Mouse (Mus musculus) brain, embryonic 18.5 days (tissue): ENCODE results near the gene Spag7.

ENCODE experiments used
- DNase-seq: peaks from one replicate; pipeline ENCODE4 v3.0.0-alpha.2; 2012; ENCODE audit warnings: low read depth, low spot score

Spag7 gene

DNA sequence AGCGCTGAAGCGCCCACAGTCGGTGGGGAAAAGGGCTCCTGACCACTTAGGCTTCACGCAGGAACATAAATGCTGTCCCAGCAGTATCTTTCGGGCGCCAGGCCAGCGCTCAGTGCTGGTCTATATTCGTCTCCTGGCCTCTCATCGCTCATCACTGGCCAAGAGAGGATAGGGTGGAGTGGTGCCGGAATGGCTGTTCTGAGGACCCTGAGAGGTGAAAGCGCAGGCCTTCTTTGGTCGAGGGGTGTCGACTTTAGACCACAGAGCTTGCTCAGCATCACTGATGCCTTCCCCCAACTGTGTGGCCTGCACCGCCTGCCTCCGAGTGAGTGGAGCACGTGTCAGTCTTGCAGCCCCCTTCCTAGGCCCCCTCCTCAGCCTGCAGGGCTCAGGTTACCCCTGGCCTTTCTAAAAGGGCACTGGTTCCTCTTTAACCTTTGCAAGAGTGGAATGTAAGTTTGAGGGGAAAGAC is 12.7 kb downstream of the Spag7 start:
- DNase-seq: no peak

DNA sequence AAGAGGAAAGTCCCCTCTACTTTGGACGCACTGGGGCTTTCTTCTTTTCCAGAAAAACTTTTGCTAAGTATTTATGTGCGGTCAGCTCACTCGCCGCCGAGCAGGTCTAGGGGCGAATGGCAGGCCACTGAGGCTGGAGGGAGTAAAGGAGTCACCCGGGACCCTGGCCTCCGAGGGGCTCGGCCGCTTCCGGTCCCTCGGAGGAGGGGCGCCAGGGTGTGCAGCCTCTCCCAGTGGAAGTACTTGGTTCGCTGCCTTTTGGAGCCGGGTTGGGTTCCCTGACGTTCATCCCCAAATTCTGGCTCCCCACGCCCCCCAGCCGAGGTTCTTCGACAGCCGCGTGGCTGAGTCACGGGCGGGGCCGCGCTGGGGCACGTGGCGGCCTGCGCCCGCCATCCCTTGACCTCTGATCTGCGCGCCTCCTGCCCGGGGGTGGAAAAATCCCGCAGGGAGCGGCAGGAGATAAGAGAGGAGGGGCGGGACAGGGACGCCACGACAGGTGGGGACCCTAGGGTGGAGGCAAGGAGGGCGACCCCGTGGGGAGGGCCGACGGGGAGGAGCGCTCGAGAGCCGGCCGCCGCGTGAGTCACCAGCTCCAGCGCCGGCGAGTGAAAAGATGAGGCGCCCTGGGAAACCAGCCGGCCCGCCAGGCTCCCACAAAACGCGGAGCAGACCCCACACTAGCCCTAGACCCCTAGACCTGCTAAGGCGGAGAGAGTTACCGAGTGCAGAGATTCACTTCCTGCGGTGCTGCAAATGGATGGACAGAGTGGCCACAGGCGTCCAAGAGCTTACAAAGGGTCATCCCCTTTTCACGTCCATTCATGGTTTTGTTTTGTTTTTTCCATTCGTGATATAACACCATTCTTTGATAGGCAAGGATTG is 13.4 kb downstream of the Spag7 start:
- DNase-seq: no peak

DNA sequence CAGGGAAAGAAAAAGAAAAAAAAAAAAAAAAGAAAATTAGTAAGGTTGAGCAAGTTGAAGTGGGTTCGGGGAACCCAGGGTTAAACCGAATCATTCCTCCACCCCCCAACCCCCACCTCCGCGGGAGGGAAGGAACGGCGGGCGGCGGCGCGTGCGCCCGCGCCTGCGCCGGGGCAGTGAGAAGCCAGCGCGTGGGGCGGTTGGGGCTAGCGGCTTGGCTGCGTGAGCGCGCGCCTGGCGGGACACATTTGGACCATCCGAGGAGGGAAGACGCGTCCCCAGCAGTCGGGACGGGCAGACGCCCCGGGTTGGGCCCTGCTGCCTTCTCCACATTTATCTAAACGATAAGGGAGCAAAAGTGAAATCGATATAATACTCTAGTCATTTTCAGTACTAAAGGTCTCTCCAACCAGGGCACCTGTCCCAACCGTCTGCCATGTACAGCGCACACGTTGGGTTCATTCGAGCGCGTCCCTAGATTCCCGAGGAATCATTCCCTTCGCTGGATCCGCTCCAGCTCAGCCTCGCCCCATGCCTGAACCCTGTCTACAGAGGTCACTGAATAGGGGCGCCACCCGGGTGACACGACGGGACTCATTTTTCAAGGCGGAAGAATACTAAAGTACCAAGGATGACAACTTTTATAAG is 14.2 kb downstream of the Spag7 start:
- peak; percentile 67 for DNase-seq

DNA sequence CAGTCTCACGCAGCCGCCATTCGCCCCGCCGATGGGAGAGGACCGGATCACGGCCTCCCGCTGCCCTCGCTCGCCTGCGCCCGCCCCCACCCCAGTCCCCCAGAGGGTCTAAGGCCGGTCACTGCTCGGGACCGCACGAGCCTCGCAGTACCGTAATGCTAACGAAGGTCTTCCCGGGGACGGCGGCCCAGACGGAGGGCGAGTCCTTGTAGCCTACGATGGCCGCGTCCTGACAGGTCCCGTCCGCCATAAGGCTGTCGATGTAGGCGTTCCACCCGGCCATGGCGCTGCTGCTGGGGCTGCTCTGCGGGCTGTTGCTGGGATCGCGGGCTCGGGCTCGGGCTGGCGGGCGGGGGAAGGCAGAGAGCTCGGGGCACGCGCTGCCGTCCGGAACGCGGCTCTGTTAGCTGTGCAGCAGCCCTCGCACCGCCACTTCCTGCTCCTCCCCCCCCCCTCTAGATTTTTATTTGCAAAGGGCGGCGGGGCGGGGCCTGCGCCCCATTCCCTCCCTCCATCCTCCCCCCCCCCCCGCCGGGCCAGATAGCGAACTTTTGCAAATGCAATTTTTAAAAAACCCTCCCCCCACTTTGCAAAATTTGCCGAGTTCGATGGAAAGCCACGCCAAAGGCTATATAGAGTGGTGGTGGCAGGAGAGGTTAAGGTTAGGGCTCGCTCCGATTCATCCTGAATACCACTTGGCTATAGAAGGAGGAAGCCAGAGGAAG is 14.9 kb downstream of the Spag7 start, which contains the start of gene Pfn1:
Gene Pfn1 (minus strand): TSS at position 447 of the 725 bp plus-strand sequence.
- peak; percentile 72 for DNase-seq

DNA sequence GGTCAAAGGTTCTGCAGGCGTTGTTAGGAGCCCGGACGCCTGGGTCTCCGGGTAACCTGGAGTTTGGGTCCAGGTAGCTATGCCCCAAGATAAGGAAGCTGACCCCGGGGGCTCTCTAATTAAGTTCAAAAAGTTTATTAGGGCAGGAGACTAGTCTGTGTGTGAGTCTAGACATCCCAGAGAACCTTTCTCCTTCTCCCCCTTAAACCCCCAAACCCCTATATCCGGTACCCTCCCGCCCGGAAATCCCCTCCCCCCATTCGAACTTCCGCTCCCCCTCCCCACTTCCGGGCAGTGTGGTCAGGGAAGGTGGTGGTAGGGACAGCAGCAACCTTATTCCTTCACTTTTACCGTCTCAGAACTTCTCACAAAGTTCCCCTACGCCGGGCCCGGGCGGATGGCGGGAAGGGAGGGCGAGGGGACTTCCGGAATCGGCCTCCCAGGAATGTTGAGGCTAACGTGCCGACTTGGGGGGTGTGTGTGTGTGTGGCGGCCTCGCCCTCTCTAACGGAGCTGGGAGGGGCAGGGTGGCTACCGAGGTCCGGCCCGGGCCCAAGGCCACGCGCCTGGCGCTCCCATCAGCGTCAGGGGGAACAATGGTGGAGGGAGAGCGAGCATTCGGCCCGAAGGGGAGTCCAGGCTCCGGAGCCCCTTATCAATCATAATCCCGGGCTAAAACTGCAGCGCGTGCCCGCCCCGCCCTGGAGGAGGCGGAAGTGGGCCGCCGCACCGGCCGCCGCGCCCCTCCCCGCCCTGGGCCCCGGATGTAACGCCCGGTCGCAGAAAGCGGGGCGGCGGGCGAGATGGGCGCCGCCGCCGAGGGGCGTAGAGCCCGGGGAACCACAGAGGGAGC is 15.6 kb downstream of the Spag7 start:
- no peak for DNase-seq

DNA sequence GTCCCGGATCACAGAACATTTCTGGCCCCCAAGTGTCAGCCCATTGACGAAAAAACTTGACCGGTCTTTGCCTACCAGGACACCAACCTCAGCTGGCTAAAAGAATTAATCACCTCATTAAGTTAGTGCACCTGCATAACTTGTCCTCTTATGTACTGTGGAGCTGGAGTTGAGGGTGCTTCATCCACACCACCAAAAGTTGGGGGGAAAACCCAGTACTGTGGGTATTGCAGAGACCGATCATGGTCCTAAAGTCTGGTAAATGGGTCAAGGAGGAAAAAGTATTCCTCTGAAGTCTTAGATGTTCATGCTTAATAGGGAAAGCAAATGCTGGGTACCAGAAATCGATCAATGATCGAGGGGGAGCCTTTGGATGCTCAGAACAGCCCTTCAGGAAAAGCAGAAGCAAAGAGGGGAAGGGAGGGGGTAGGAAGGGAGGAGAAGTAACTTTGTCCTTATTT is 16.3 kb downstream of the Spag7 start:
- no peak for DNase-seq

DNA sequence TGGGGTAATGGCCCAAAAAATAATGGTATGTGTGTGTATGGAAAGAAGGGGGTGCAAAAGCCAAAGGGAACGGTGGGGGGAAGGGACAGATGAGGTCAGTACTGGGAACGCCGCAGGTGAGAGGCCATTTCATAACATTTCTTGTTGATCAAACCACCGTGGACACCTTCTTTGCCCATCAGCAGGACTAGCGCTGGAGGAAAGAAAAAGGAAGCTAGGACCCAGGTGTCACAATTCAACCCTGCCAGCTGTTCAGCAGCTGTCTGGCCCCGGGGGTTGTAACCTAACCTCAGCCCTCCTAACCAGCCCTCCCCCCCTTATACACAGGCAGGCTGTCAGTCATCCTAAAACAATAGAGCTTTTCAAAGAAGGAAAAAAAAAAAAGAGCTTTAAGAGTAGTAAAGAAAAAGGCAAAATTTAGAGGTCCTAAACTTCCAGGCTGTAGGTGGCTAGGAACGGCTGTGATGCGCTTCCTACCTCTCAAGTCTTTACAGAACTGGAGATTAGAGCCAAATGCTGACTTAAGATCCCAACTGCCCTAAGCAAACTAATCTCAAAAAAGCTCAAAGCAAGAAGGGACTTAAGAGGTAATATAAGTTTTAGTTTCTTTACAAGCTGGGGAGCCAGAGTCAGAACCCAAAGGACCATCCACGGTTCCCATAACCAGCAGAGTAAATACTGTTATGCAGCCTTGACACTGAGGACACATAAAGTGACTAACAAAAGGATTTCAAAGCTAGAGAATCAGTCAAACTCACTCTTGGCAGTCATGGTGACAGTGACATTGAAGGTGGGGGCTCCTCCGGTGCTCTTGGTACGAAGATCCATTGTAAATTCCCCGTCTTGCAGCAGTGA is 17.0 kb downstream of the Spag7 start:
- DNase-seq: no peak

DNA sequence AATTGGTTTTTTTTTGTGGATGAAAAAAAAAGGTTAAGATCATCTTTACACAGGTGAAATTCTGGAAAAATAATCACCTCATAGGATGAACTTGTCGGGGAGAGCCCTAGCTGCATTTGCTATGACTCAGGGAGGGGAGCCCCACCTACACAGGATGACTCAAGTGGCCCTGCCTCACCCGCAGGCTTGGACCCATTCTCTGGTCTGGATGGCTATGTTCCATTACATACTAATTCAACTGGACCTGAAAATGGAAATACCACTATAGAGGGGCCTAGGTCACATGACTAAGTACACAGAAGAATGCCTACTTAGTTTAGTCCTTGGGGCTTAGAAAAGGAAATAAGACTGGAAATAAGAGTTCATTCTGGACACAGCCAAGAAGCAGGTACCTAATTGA is 17.8 kb downstream of the Spag7 start:
- DNase-seq: no peak

DNA sequence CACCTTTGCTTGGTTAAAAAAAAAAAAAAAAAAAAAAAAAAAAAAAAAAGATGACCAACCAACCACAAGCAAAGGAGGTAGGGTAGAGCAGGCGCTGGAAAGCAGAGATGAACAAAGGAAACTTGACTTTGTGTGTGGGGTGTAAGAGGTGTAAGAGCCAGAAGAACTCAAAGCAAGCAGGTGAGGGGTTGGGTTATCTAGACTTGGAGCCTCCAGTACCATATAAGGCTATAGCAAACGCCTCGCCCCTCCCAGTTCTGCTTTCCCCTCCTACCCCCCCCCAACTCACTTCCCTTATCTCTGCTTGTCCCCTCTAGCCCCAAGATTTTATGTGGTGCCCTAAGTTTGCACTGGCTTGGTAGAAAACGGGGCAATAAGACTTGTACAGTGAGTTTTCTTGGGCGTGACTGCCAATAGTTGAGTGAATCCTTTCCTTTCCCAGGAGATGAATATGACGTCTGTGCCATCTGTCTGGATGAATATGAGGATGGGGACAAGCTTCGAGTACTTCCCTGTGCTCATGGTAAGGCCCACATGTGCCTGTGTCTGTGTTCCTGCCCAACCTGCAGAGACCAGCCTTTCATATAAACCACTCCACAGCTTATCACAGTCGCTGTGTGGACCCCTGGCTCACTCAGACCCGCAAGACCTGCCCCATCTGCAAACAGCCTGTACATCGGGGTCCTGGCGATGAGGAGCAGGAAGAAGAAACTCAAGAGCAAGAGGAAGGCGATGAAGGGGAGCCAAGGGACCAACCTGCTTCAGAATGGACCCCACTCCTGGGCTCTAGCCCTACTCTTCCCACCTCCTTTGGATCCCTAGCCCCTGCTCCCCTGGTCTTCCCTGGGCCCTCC is 18.7 kb downstream of the Spag7 start:
- no peak for DNase-seq

DNA sequence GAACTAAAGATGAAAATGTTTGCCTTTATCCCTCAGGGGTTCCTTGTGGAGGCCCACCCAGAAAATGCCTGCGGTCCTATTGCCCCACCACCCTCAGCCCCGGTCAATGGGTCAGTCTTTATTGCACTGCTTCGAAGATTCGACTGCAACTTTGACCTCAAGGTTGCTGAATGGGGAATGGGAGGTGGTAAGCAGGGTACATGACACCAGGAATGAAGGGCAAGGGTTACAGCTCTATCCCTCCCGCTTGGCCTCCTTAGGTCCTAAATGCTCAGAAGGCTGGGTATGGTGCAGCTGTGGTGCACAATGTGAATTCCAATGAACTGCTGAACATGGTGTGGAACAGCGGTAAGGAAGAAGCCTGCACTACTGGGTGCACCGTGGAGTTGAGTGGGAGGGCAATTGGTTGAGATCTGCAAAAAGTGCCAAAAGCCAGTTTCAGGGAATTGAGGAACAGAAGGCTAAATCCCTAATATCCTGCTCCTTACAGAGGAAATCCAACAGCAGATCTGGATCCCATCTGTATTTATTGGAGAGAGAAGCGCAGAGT is 20.0 kb downstream of the Spag7 start:
- DNase-seq: no peak

DNA sequence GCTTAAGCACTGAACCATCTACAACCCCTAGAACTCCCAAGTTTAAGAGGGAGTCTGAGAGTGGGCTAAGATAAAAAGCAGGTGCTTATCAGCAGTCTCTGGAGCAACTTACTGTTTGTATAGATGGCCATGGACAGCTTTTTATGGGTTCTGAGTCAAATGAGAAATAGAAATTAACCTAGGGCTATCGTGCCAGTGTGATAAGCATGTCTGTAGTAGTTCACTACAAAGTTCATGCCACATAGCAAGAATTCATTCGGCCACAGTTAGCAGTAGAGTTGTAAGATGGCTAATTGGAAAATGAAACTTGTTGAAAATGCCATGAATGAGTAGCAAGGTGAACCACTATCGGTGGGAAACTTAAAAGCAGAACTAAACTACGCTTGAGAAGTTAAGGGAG is 20.7 kb downstream of the Spag7 start:
- DNase-seq: no peak

DNA sequence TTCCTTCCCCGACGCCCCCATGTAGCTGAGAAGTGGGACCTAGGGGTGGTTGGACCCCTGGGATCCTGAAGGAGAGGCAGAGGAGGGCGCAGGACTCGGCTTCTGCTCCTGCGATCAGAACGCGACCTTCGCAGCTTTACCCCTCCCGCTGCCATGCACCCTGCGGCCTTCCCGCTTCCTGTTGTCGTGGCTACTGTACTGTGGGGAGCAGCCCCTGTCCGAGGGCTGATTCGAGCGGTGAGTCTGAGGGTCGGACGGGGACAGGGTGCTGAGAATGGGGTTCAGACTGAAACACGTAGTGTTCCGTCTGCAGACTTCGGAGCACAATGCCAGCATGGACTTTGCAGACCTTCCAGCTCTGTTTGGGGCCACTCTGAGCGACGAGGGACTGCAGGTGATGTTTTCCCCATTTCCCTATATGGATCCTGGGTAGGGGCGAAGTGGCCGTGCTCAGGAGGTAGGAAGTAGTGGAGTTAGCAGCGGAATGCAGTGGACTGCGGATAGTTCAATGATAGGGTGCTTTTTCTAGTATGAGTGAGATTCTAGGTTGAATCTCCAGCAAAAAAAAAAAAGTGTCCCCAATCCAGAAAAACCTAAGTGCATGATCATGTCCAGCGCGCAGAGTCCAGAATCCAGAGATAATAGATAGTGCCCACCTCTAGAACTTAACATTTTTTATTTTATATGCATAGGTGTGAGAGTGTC is 21.3 kb downstream of the Spag7 start:
- no peak for DNase-seq

DNA sequence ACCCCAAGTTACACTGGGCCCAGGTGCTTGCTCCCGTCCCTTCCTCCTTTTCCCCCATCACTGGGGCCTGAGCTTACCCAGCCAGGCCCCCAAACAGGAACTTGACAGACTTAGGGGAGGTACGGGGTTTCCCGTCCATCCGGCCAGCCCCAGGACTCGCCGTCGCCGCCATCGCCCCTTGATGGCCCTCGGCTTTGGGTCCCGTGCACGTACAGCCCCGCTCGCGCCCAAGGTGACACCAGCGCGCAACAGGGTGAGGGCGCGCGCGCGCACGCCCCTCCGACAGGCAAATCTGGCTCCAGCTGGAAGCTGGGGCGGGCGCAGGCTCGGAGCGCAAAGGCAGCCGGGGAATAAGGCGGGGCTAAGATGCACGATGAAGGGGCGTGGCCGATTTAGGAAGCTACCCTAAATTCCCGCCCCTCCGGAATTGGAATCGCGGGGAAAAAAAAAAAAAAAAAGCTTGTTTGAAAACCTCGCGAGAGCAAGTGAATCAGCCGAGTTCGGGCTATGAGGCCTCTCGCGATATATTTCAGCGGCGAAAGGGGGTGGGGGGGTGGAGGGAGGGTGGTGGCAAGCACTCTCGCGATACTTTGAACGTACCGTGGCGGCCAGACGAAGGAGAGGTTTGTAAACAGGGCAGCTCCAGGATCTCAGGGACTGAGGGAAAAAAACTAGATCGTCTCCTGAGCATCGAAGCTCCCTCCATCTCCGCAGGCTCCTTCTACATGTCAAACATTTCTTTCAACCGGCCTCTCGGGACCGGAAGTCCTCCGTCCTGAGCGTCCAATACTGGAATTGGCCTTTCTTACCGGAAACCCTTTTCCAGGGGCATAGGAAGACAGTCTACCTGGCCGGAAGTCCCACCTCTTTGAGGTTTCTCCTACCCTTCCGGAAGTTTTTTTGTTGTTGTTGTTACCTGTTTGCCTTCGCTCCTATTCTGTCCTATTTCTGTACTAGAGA is 22.2 kb downstream of the Spag7 start, which contains the start of the genes Rnf167 and Slc25a11:
Gene Rnf167 (plus strand): TSS at position 545 of the 960 bp plus-strand sequence.
Gene Slc25a11 (minus strand): TSS at position 789 of the 960 bp plus-strand sequence.
- DNase-seq: peak; percentile 99

DNA sequence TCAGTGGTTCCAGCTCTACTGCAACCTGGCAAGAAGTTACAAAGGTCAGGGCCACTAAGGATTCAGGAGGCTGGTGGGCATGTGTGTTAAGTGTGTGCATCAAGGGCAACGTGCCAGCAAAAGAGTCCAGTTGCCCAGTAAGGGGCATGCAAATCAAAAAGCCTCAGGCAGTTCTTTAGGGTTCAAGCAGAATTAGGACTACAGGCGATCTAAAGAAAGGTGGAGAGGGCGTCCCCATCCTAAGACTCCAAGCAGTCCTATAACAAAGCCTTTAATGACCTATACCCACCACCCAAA is 23.0 kb downstream of the Spag7 start:
- no peak for DNase-seq

DNA sequence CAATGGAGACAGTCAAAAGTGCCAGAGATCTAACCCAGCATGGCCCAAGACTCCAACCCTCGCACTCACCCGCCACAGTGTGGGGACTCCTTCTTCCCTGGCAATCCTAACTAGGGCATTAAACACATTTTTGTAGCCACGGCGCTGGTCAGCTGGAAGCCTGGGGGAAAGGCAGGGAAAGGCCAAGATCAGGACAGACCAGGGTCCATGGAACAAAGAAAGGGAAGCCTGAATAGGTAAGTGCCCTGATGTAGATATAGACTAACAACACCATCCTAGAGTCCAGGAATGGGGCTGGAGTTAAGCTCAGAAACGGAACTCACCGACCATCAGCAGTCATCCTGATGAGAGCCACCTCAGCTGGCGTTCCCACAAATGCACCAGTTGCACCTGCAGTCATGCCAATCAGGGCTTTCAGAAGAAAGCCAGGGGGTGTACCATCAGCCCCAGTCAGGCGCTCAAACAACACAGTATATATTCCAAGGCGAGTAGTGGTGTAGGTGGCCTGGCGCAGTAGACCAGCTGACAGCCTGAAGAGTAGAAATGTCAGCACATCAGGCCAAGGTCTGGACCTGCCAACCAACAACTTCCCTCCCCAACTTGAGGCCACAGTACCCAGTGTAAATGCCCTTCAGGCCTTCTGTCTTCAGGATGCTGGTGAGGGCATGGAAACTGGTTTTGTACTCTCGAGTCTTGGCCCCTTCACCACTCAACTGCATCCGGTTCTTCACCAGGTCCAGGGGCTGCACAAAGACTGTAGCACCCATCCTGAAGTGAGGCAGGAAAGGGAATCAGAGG is 23.6 kb downstream of the Spag7 start:
- no peak for DNase-seq

DNA sequence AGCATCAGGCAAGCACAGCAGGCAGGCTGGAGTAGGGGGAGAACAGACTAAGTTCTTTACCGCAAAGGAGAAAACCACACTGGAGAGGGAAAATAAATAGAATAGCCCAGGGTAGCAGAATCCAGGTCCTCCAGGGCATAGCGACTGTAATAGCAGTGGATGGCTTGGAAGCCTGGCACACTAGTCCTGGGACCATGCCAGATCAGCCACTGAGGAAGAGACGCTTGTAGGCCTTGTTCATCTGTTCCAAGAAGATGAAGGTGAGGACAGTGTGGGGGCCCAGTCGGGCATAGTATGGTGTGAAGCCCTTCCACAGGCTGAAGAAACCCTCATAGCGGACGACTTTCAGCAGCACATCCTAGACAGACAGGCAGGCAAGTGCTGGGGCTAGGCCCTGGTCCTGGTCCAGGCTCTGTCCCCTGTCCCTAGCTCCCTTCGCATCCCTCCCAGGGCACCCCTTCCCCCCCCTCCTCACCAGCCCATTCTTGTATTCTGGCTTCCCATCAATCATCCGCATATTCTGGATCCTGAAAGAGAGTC is 24.6 kb downstream of the Spag7 start:
- no peak for DNase-seq
